Comparison of ENCODE assay signal across 9 mouse cellular contexts in genomic region chr9:108111593-108112121, GRCm38 (mm10). TPM values are rescaled to one million over a fixed set of nuclear protein-coding genes. Genes with fewer than 3 reads are reported as not detected.
DNase-seq lines count a peak whose midpoint lies in the region; ATAC-seq and TF ChIP-seq lines count a peak whose summit lies in the region.
"Had no signal": no experiment of that assay in that cellular context is flagged by ENCODE, and none has a peak within 500 bp of the region (broad histone marks: within the 10 kb centered on the region; RNA-seq: fewer than 3 reads in every experiment).

No protein-coding gene starts in this region.

- peak overlapping the region; percentile 40; the same call in 1 of the 2 replicates for H3K9ac ChIP-seq in intestine, postnatal 0 days (ENCODE audit: low read depth, low read length)
- H3K9ac ChIP-seq in neural tube, embryonic 12.5 days: peak overlapping the region; percentile 45

- no peaks in the 10 kb centered on the region for H3K27me3 ChIP-seq in cerebellum, adult 2 months (ENCODE audit: control insufficient read depth, insufficient read depth, low read length)
- H3K27me3 ChIP-seq in intestine, postnatal 0 days (replicated peaks; ENCODE audit: control insufficient read depth, insufficient read depth, low read length): no peaks in the 10 kb centered on the region
- peaks cover 7% of the 10 kb centered on the region for H3K27me3 ChIP-seq in neural tube, embryonic 12.5 days (replicated peaks)

- peak in 1 of 2 experiments; percentile 64 for DNase-seq in cerebellum, adult 2 months
- DNase-seq in left cerebral cortex, adult 2 months (ENCODE audit: extremely low spot score in 1 of 2, low spot score in 2 of 2): no peak
- DNase-seq in left cerebral cortex, postnatal 36 days (ENCODE audit: low spot score in 2 of 2): no peak
- DNase-seq in left cerebral cortex, postnatal 14 days (ENCODE audit: low spot score in 2 of 2): no peak
- no peak for DNase-seq in right cerebral cortex, postnatal 10 days (ENCODE audit: low spot score in 2 of 2)

- no peak for TF ChIP-seq CTCF in cerebellum, adult 2 months (IDR thresholded peaks at IDR 0.05; ENCODE audit: borderline replicate concordance, insufficient read depth, low read depth, low read length)
- no peak for TF ChIP-seq CTCF in left cerebral cortex, adult 2 months (IDR thresholded peaks at IDR 0.05)
- TF ChIP-seq CTCF in intestine, postnatal 0 days (IDR thresholded peaks at IDR 0.05; ENCODE audit: low read depth): peak; percentile 27

- peak overlapping the region; percentile 67 for H3K27ac ChIP-seq in cerebellum, adult 2 months (ENCODE audit: insufficient read depth, low read length)
- peak overlapping the region; percentile 50; the same call in 1 of the 2 replicates for H3K27ac ChIP-seq in left cerebral cortex, adult 2 months
- no peak overlapping the region for H3K27ac ChIP-seq in intestine, postnatal 0 days (ENCODE audit: low read depth, low read length)
- no peak overlapping the region for H3K27ac ChIP-seq in neural tube, embryonic 12.5 days

- ATAC-seq in cerebellum, adult (ENCODE audit: insufficient number of reproducible peaks, low FRiP score, low TSS enrichment): no peak
- ATAC-seq in intestine, postnatal 0 days: no peak
- ATAC-seq in neural tube, embryonic 12.5 days (ENCODE audit: low FRiP score, low read depth): no peak

- peaks cover 50% of the 10 kb centered on the region for H3K4me1 ChIP-seq in cerebellum, adult 2 months (ENCODE audit: control insufficient read depth, insufficient read depth, low read length)
- H3K4me1 ChIP-seq in intestine, postnatal 0 days (replicated peaks; ENCODE audit: control insufficient read depth, insufficient read depth, low read length): no peaks in the 10 kb centered on the region; the same call in 1 of the 2 replicates
- H3K4me1 ChIP-seq in neural tube, embryonic 12.5 days: peaks cover 14% of the 10 kb centered on the region

- no peak for TF ChIP-seq POLR2A in cerebellum, adult 2 months (IDR thresholded peaks at IDR 0.05; ENCODE audit: borderline replicate concordance, insufficient read depth, low read length)

- WGBS in cerebellum, adult 2 months: 26% methylated on average over 17 of the region's 17 CpGs
- 72% methylated on average over 17 of the region's 17 CpGs for WGBS in intestine, postnatal 0 days
- 71% methylated on average over 17 of the region's 17 CpGs for WGBS in neural tube, embryonic 12.5 days

- H3K4me3 ChIP-seq in cerebellum, adult 2 months (replicated peaks; ENCODE audit: insufficient read depth, low read depth, low read length): no peak overlapping the region
- no peak overlapping the region for H3K4me3 ChIP-seq in left cerebral cortex, adult 2 months
- peak overlapping the region; percentile 16 for H3K4me3 ChIP-seq in intestine, postnatal 0 days (ENCODE audit: low read depth, low read length)
- H3K4me3 ChIP-seq in neural tube, embryonic 12.5 days: 0 out of 2 replicates have a peak overlapping the region, but pooled peaks have one; percentile 11

- no peaks in the 10 kb centered on the region for H3K9me3 ChIP-seq in intestine, postnatal 0 days (ENCODE audit: control insufficient read depth)
- no peaks in the 10 kb centered on the region for H3K9me3 ChIP-seq in neural tube, embryonic 12.5 days

- H3K36me3 ChIP-seq in intestine, postnatal 0 days (ENCODE audit: control insufficient read depth, insufficient read depth): peaks cover 40% of the 10 kb centered on the region; the same call in 1 of the 2 replicates
- H3K36me3 ChIP-seq in neural tube, embryonic 12.5 days: peaks cover 80% of the 10 kb centered on the region

- peak overlapping the region; percentile 59 for H3K4me2 ChIP-seq in intestine, postnatal 0 days (replicated peaks; ENCODE audit: low read depth)
- peak overlapping the region; percentile 46 for H3K4me2 ChIP-seq in neural tube, embryonic 12.5 days (replicated peaks)

- intact Hi-C loops in left cerebral cortex, adult 2 months (cut with DNase I): no loop called here
- intact Hi-C loops in left cerebral cortex, postnatal 36 days (cut with DNase I): no loop called here
- intact Hi-C loops in left cerebral cortex, postnatal 14 days (cut with DNase I): no loop called here

RNA-seq across cellular contexts. Expression of gene Apeh, which starts 17.3 kb away (rescaled TPM):
- polyA plus RNA-seq in cerebellum, adult 2 months (2012; rRNA removed): 69.6 and 83.5 TPM in 2 replicates
- total RNA-seq in left cerebral cortex, adult 2 months (2021): 10 to 100 TPM; 31.0 to 31.8 TPM
- total RNA-seq in left cerebral cortex, postnatal 36 days (2021): 10 to 100 TPM; 23.9 to 39.4 TPM
- polyA plus RNA-seq in intestine, postnatal 0 days (2015; fragmentation: Nextera tagmentation; extraction: Ambion mirVana): 82.6 and 98.4 TPM in 2 replicates
- polyA plus RNA-seq in neural tube, embryonic 12.5 days (2016; fragmentation: Nextera tagmentation; extraction: Ambion mirVana): 57.6 and 63.4 TPM in 2 replicates
- 10 to 100 TPM; 33.3 to 35.4 TPM for total RNA-seq in left cerebral cortex, postnatal 14 days (2021)

RNA-seq across cellular contexts. Expression of gene Rnf123, which starts 28.5 kb away (rescaled TPM):
- 184 and 213 TPM in 2 replicates for polyA plus RNA-seq in cerebellum, adult 2 months (2012; rRNA removed)
- total RNA-seq in left cerebral cortex, adult 2 months (2021): 100 to 1,000 TPM; 107 to 108 TPM
- 100 to 1,000 TPM in 1 of 2 experiments, 10 to 100 TPM in 1; 77.6 to 107 TPM for total RNA-seq in left cerebral cortex, postnatal 36 days (2021)
- polyA plus RNA-seq in intestine, postnatal 0 days (2015; fragmentation: Nextera tagmentation; extraction: Ambion mirVana): 17.2 and 18.2 TPM in 2 replicates
- 43.5 and 43.8 TPM in 2 replicates for polyA plus RNA-seq in neural tube, embryonic 12.5 days (2016; fragmentation: Nextera tagmentation; extraction: Ambion mirVana)
- total RNA-seq in left cerebral cortex, postnatal 14 days (2021): 100 to 1,000 TPM in 1 of 2 experiments, 10 to 100 TPM in 1; 93.9 to 103 TPM

RNA-seq across cellular contexts. Expression of gene Mst1, which starts 31.4 kb away (rescaled TPM):
- polyA plus RNA-seq in cerebellum, adult 2 months (2012; rRNA removed): 0.13 TPM in 1 of 2 replicates, not detected in the other
- total RNA-seq in left cerebral cortex, adult 2 months (2021): not detected
- total RNA-seq in left cerebral cortex, postnatal 36 days (2021): not detected
- 0.78 and 0.84 TPM in 2 replicates for polyA plus RNA-seq in intestine, postnatal 0 days (2015; fragmentation: Nextera tagmentation; extraction: Ambion mirVana)
- 0.44 and 0.46 TPM in 2 replicates for polyA plus RNA-seq in neural tube, embryonic 12.5 days (2016; fragmentation: Nextera tagmentation; extraction: Ambion mirVana)
- total RNA-seq in left cerebral cortex, postnatal 14 days (2021): not detected
- total RNA-seq: layer of hippocampus, adult 8-10 months had no signal

RNA-seq across cellular contexts. Expression of gene Amigo3, which starts 58.7 kb away (rescaled TPM):
- 2.7 TPM in 2 replicates for polyA plus RNA-seq in cerebellum, adult 2 months (2012; rRNA removed)
- 1 to 10 TPM; 1.9 to 2.1 TPM for total RNA-seq in left cerebral cortex, adult 2 months (2021)
- total RNA-seq in left cerebral cortex, postnatal 36 days (2021): 1 to 10 TPM; 1.7 to 1.8 TPM
- 4.4 and 4.8 TPM in 2 replicates for polyA plus RNA-seq in intestine, postnatal 0 days (2015; fragmentation: Nextera tagmentation; extraction: Ambion mirVana)
- 3.6 and 3.9 TPM in 2 replicates for polyA plus RNA-seq in neural tube, embryonic 12.5 days (2016; fragmentation: Nextera tagmentation; extraction: Ambion mirVana)
- total RNA-seq in left cerebral cortex, postnatal 14 days (2021): 1 to 10 TPM; 1.5 to 2.0 TPM

Comparison
In these comparisons a context has a peak if more than half of its experiments do, and no peak if none do; other contexts are left out.
1. H3K27ac ChIP-seq: peak in cerebellum, adult 2 months (single experiment) and left cerebral cortex, adult 2 months (single experiment); none in intestine, postnatal 0 days (single experiment) and neural tube, embryonic 12.5 days (single experiment).
2. H3K4me3 ChIP-seq: peak in intestine, postnatal 0 days (single experiment) and neural tube, embryonic 12.5 days (single experiment); none in cerebellum, adult 2 months (single experiment) and left cerebral cortex, adult 2 months (single experiment).